Mouse (Mus musculus): ENCODE results near the gene Eef1akmt3. TPM values are rescaled to one million over a fixed set of nuclear protein-coding genes. Genes with fewer than 3 reads are reported as not detected.

The Eef1akmt3 gene
- total RNA-seq, 2 experiments from 2014 or later: not detected

DNA sequence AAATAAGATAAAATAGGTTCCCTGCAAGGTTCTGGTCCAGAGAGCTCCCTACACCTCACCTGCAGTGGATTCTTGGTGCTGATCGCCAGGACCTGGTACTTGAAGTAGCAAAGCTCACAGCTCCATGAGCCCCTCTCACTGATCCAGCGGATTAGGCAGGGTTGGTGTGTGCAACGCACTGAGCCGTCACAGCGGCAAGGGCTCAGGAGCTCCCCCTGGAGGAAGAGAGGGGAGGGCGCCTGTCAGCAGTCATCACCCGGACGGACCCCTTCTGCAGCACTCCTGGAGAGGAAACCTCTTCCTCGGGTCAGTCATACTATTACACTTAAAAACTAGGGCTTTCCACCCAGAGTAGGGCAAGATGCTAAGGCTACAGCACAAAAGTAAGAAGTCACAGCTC, 16.8 kb upstream of the Eef1akmt3 start:
- peak; percentile 69 for ATAC-seq (replicated peaks; ENCODE audit: low FRiP score, poor library complexity, severe bottlenecking)

DNA sequence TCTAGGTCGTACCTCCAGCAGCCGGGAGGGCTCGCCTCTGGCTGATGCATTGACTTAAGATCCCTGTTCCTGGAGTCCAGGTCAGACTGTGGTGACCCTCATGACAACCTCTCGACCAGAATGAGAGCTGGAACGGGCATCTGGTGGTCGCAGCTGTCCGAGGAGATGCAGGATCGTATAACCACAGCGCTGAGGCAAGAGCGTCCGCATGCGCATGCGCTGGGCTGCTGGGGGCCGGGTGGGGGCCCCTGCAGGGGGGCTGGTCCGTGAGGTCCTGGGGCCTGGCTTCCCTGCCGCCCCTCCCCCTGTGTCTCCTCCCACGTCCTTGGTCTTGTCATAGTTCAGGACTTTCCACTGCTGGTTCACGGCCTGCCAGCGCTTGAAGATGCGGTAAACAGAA, 15.2 kb upstream of the Eef1akmt3 start:
- ATAC-seq (replicated peaks; ENCODE audit: low FRiP score, poor library complexity, severe bottlenecking): no peak

DNA sequence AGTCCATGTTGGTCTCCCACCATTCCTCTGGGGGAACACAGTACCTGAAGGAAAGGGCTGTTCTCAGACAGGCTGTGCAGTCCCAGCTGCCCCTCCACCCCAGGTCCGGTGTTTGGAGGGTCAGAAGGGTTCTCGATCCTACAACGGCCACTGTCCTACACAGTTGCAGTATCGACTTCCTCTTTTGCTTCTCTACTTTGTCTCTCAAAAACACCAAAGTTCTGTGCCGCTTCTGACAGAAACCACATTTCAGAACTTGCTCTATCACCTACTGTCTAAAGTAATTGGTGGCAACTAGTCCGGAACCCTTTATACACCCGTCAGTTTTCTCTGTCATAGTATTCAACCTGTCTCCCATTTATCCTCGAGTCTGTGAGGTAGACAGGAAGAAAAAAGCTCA, 14.1 kb upstream of the Eef1akmt3 start:
- no peak for ATAC-seq (replicated peaks; ENCODE audit: low FRiP score, poor library complexity, severe bottlenecking)

DNA sequence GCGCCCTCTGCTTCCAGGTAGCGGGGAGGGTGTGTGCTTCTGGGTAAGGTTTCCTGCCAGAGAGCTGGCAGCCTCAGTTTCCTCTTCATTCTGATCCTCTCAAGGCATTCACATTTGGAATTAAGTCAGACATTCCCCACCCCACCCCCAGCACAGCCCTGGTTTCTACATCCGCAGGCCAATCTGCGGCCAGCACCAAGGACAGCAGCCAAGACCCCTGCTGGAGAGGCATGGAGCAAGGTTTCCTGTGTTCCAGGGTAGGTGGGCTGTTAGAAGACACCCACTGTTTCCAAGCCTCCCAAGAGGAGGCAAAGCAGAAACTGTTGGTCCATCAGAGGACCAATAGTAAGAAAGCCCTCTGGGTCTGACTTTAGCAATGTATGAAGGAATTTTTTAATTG, 13.3 kb upstream of the Eef1akmt3 start:
- no peak for ATAC-seq (replicated peaks; ENCODE audit: low FRiP score, poor library complexity, severe bottlenecking)

GRCm38 (mm10) chr10:127050119-127050474, 8.8 kb upstream of the Eef1akmt3 start:
- no peak for ATAC-seq (replicated peaks; ENCODE audit: low FRiP score, poor library complexity, severe bottlenecking)

GRCm38 (mm10) chr10:127049395-127050118, 8.2 kb upstream of the Eef1akmt3 start:
- ATAC-seq (replicated peaks; ENCODE audit: low FRiP score, poor library complexity, severe bottlenecking): 0 out of 2 replicates have a peak, but pooled peaks have one; percentile 35

GRCm38 (mm10) chr10:127048608-127049394, 7.5 kb upstream of the Eef1akmt3 start:
- no peak for ATAC-seq (replicated peaks; ENCODE audit: low FRiP score, poor library complexity, severe bottlenecking)

- no peak for ATAC-seq (replicated peaks; ENCODE audit: low FRiP score, poor library complexity, severe bottlenecking)
These were observed 6.6 kb upstream of the Eef1akmt3 start, which contains the start of gene Cyp27b1 for GRCm38 (mm10) chr10:127047954-127048353. TSS of gene Cyp27b1 (plus strand) at chr10:127048250.

DNA sequence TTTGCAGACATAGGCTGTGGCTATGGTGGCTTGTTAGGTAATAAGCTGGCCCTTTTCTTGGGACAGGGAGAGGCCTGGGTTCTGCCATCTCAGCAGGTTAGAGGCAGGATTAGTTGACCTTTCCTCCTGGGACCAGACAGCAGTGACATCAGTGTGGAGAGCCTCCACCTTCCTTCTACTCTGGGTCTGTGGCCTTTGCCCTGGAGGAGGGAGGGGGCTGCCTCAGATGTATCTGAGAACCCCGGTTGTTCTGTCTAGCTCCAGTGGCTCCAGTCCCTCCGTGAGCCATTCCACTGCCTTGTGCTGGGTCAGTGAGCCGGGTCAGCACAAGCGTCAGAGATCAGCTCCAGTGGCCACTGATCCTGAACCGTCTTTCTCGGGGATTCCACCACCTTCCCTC, 1.9 kb upstream of the Eef1akmt3 start:
- ATAC-seq (replicated peaks; ENCODE audit: low FRiP score, poor library complexity, severe bottlenecking): no peak

- no peak for ATAC-seq (replicated peaks; ENCODE audit: low FRiP score, poor library complexity, severe bottlenecking)
These were observed 1.3 kb upstream of the Eef1akmt3 start for GRCm38 (mm10) chr10:127042468-127043115.

GRCm38 (mm10) chr10:127041774-127042338, 543 bp upstream of the Eef1akmt3 start:
- peak; percentile 53 for ATAC-seq (replicated peaks; ENCODE audit: low FRiP score, poor library complexity, severe bottlenecking)

DNA sequence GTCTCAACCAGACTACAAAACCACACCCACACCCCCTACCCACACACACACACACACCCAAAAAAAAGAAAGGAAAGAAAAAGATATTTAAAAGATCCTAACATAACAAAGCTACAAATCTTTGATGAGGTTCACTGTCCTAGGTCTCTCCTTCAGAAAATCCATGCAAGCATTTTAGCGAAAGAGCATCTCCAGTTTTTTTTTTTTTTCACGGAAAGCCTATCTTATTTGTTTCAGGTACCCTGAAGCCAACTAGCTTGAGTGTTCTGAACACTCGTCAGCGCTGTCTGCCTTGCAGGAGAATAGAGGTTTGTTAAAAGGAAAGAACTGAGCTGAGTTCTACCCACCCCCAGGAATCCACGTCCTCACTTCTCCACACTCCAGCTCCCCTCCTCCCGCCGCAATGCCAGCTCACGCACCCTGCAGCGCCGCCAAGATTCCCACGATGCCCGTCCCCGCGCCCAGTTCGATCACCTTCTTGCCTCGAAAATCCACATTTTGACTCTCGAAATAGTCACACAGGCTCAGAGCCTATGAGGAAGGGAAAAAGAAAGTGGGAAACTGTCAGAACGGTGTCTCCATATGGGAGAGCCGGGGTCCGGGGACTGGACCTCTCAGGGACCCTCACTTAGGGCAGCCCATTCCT, 621 bp downstream of the Eef1akmt3 start:
- ATAC-seq (replicated peaks; ENCODE audit: low FRiP score, poor library complexity, severe bottlenecking): no peak

GRCm38 (mm10) chr10:127037641-127038040, 3.7 kb downstream of the Eef1akmt3 start:
- no peak for ATAC-seq (replicated peaks; ENCODE audit: low FRiP score, poor library complexity, severe bottlenecking)

GRCm38 (mm10) chr10:127036273-127036672, 5.0 kb downstream of the Eef1akmt3 start:
- no peak for ATAC-seq (replicated peaks; ENCODE audit: low FRiP score, poor library complexity, severe bottlenecking)

- ATAC-seq (replicated peaks; ENCODE audit: low FRiP score, poor library complexity, severe bottlenecking): no peak
These were observed 8.0 kb downstream of the Eef1akmt3 start for GRCm38 (mm10) chr10:127033301-127033741.

GRCm38 (mm10) chr10:127030336-127031296, 10.7 kb downstream of the Eef1akmt3 start, which contains the start of gene Tsfm:
TSS of gene Tsfm (minus strand) at chr10:127030840.
- peak; percentile 99 for ATAC-seq (replicated peaks; ENCODE audit: low FRiP score, poor library complexity, severe bottlenecking)

- ATAC-seq (replicated peaks; ENCODE audit: low FRiP score, poor library complexity, severe bottlenecking): no peak
These were observed 22.9 kb downstream of the Eef1akmt3 start for GRCm38 (mm10) chr10:127018422-127018821.

- ATAC-seq (replicated peaks; ENCODE audit: low FRiP score, poor library complexity, severe bottlenecking): no peak
These were observed 24.2 kb downstream of the Eef1akmt3 start for GRCm38 (mm10) chr10:127017071-127017470.

DNA sequence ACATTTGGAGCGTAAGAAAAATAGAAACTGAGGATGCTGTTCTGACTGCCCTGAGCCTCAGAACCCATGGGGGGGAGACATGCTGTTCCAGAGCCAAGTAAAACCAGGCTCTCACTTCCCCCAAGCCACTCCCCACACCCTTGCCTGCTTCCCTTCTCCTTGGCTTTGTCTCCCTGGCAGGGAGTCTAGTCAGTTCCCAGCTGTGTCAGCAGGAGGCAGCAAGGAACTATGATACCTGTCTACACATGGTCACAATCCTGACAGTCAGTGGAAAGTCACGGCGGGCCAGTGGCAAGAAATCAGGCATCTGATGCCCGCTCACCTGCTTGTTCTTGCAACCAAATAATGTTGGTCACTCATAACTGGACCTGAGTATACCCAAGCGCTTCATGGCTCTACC, 24.8 kb downstream of the Eef1akmt3 start:
- ATAC-seq (replicated peaks; ENCODE audit: low FRiP score, poor library complexity, severe bottlenecking): no peak
